Comparison of ENCODE assay signal across 11 mouse cellular contexts in genomic region chr2:25194006-25194405, GRCm38 (mm10). TPM values are rescaled to one million over a fixed set of nuclear protein-coding genes. Genes with fewer than 3 reads are reported as not detected.
A peak's percentile ranks its signal among the peaks of the same experiment; 100 is the strongest.
DNase-seq lines count a peak whose midpoint lies in the region; ATAC-seq and TF ChIP-seq lines count a peak whose summit lies in the region.
"Had no signal": no experiment of that assay in that cellular context is flagged by ENCODE, and none has a peak within 500 bp of the region (broad histone marks: within the 10 kb centered on the region; RNA-seq: fewer than 3 reads in every experiment).

No protein-coding gene starts in this region.

- H3K27me3 ChIP-seq in heart, embryonic 13.5 days (replicated peaks) = peaks cover 30% of the 10 kb centered on the region
- H3K27me3 ChIP-seq in heart, embryonic 11.5 days (ENCODE audit: control insufficient read depth, insufficient read depth, low read length) = peaks cover 21% of the 10 kb centered on the region
- H3K27me3 ChIP-seq in liver, embryonic 11.5 days (replicated peaks; ENCODE audit: control insufficient read depth, insufficient read depth, low read length) = no peaks in the 10 kb centered on the region; the same call in 1 of the 2 replicates
- H3K27me3 ChIP-seq in MEL (ENCODE audit: control insufficient read depth in 1 of 2, insufficient read depth in 2 of 2, low read length in 2 of 2) = no peaks in the 10 kb centered on the region
- no peaks in the 10 kb centered on the region for H3K27me3 ChIP-seq in liver, embryonic 16.5 days (ENCODE audit: control insufficient read depth, insufficient read depth, low read depth, low read length)

- DNase-seq in liver, embryonic 11.5 days (ENCODE audit: low spot score) = no peak
- no peak for DNase-seq in liver
- DNase-seq in MEL (ENCODE audit: low read depth, low spot score) = peak; percentile 64
- DNase-seq in cerebellum, postnatal 4 days (ENCODE audit: low spot score in 2 of 2) = no peak
- DNase-seq in cerebellum, adult 18-20 months = no peak

- no peaks in the 10 kb centered on the region for H3K9me3 ChIP-seq in heart, embryonic 13.5 days
- no peaks in the 10 kb centered on the region for H3K9me3 ChIP-seq in heart, embryonic 11.5 days (replicated peaks; ENCODE audit: control insufficient read depth, low read length)
- H3K9me3 ChIP-seq in liver, embryonic 11.5 days (ENCODE audit: control insufficient read depth, low read length) = no peaks in the 10 kb centered on the region
- H3K9me3 ChIP-seq in MEL (replicated peaks; ENCODE audit: insufficient read depth, low read length) = no peaks in the 10 kb centered on the region
- H3K9me3 ChIP-seq in liver, embryonic 16.5 days (replicated peaks; ENCODE audit: control insufficient read depth, low read length) = no peaks in the 10 kb centered on the region

- peaks cover 51% of the 10 kb centered on the region for H3K4me1 ChIP-seq in heart, embryonic 13.5 days
- peaks cover 32% of the 10 kb centered on the region for H3K4me1 ChIP-seq in heart, embryonic 11.5 days (ENCODE audit: control insufficient read depth, insufficient read depth, low read length)
- H3K4me1 ChIP-seq in liver, embryonic 11.5 days (replicated peaks; ENCODE audit: control insufficient read depth, insufficient read depth, low read length) = peaks cover 40% of the 10 kb centered on the region
- H3K4me1 ChIP-seq in MEL (ENCODE audit: control insufficient read depth in 1 of 2, insufficient read depth in 2 of 2, low read length in 2 of 2) = peaks cover 6 to 32% of the 10 kb centered on the region in 2 experiments
- H3K4me1 ChIP-seq in liver, embryonic 16.5 days (ENCODE audit: control insufficient read depth, low read depth, low read length) = peaks cover 40% of the 10 kb centered on the region

- TF ChIP-seq POLR2A in MEL (IDR thresholded peaks at IDR 0.05; ENCODE audit: control insufficient read depth in 1 of 2, insufficient read depth in 1 of 2, low read depth in 1 of 2, low read length in 2 of 2, poor library complexity in 1 of 2) = no peak

- no peak for TF ChIP-seq EP300 in MEL (IDR thresholded peaks at IDR 0.05; ENCODE audit: low read depth in 1 of 2, low read length in 2 of 2)

- TF ChIP-seq CTCF in MEL (IDR thresholded peaks at IDR 0.05 in 2 of 3, conservative IDR thresholded peaks at IDR 0.05 in 1 of 3; ENCODE audit: control insufficient read depth in 1 of 3, insufficient read depth in 1 of 3, low read depth in 2 of 3, low read length in 3 of 3, poor library complexity in 1 of 3, severe bottlenecking in 1 of 3) = no peak

- no peak for TF ChIP-seq RAD21 in MEL (IDR thresholded peaks at IDR 0.05; ENCODE audit: low read depth, low read length)

- WGBS in heart, embryonic 13.5 days = 62% methylated on average over 5 of the region's 5 CpGs
- 73% methylated on average over 5 of the region's 5 CpGs for WGBS in heart, embryonic 11.5 days (ENCODE audit: insufficient replicate concordance)
- whole genome bisulfite sequencing in liver, embryonic 11.5 days = 54% methylated on average over 5 of the region's 5 CpGs
- 27% methylated on average over 5 of the region's 5 CpGs for WGBS in liver, embryonic 16.5 days (ENCODE audit: insufficient replicate concordance)

- H3K27ac ChIP-seq in heart, embryonic 13.5 days (replicated peaks) = peak overlapping the region; percentile 44; the same call in 1 of the 2 replicates
- no peak overlapping the region for H3K27ac ChIP-seq in heart, embryonic 11.5 days (ENCODE audit: low read depth, low read length)
- peak overlapping the region; percentile 92 for H3K27ac ChIP-seq in liver, embryonic 11.5 days (ENCODE audit: low read depth, low read length)
- peak overlapping the region; percentile 96 for H3K27ac ChIP-seq in MEL (ENCODE audit: control insufficient read depth, low read depth, low read length)
- H3K27ac ChIP-seq in liver, embryonic 16.5 days (ENCODE audit: low read length) = peak overlapping the region; percentile 52

- H3K4me2 ChIP-seq in heart, embryonic 13.5 days = peak overlapping the region; percentile 70
- no peak overlapping the region for H3K4me2 ChIP-seq in heart, embryonic 11.5 days
- peak overlapping the region; percentile 84 for H3K4me2 ChIP-seq in liver, embryonic 11.5 days
- peak overlapping the region; percentile 71; the same call in 1 of the 2 replicates for H3K4me2 ChIP-seq in liver, embryonic 16.5 days (ENCODE audit: low read depth, low read length)

- H3K4me3 ChIP-seq in heart, embryonic 13.5 days = no peak overlapping the region
- no peak overlapping the region for H3K4me3 ChIP-seq in heart, embryonic 11.5 days (ENCODE audit: low read depth, low read length)
- peak overlapping the region; percentile 62 for H3K4me3 ChIP-seq in liver, embryonic 11.5 days (ENCODE audit: low read depth, low read length)
- peak overlapping the region; percentile 57 to 72 for H3K4me3 ChIP-seq in MEL (ENCODE audit: control insufficient read depth in 1 of 2, insufficient read depth in 1 of 2, low read depth in 2 of 2, low read length in 2 of 2)
- H3K4me3 ChIP-seq in liver, embryonic 16.5 days (ENCODE audit: low read depth, low read length) = 0 out of 2 replicates have a peak overlapping the region, but pooled peaks have one; percentile 5

- H3K79me2 ChIP-seq in MEL (ENCODE audit: control insufficient read depth, insufficient read depth, low read length, poor library complexity) = peaks cover 21% of the 10 kb centered on the region

- H3K36me3 ChIP-seq in heart, embryonic 13.5 days = peaks cover under 1% of the 10 kb centered on the region
- H3K36me3 ChIP-seq in heart, embryonic 11.5 days (ENCODE audit: control insufficient read depth, insufficient read depth, low read length) = no peaks in the 10 kb centered on the region; the same call in 1 of the 2 replicates
- H3K36me3 ChIP-seq in liver, embryonic 11.5 days (ENCODE audit: control insufficient read depth, insufficient read depth, low read length) = 0 out of 2 replicates have a peak, but pooled peaks cover 2% of the 10 kb centered on the region
- H3K36me3 ChIP-seq in MEL (ENCODE audit: control insufficient read depth in 1 of 2, insufficient read depth in 2 of 2, low read length in 2 of 2) = peaks cover 0 to 17% of the 10 kb centered on the region in 2 experiments; a peak in 2 of 4 replicates
- peaks cover 2% of the 10 kb centered on the region; the same call in 1 of the 2 replicates for H3K36me3 ChIP-seq in liver, embryonic 16.5 days (ENCODE audit: control insufficient read depth, insufficient read depth)

- no peak overlapping the region for H3K9ac ChIP-seq in heart, embryonic 13.5 days
- no peak overlapping the region for H3K9ac ChIP-seq in heart, embryonic 11.5 days (ENCODE audit: low read depth, low read length)
- peak overlapping the region; percentile 75 for H3K9ac ChIP-seq in liver, embryonic 11.5 days (ENCODE audit: low read depth, low read length)
- H3K9ac ChIP-seq in MEL (ENCODE audit: control insufficient read depth, low read depth, low read length, poor library complexity, severe bottlenecking) = peak overlapping the region; percentile 87
- H3K9ac ChIP-seq in liver, embryonic 16.5 days (ENCODE audit: low read depth, low read length) = no peak overlapping the region

- ATAC-seq in heart, embryonic 13.5 days (ENCODE audit: extremely low read depth, insufficient number of reproducible peaks, low FRiP score, low TSS enrichment) = no peak
- no peak for ATAC-seq in heart, embryonic 11.5 days (replicated peaks; ENCODE audit: insufficient number of reproducible peaks, low FRiP score, low TSS enrichment)
- no peak for ATAC-seq in liver, embryonic 11.5 days (replicated peaks; ENCODE audit: low FRiP score)
- no peak for ATAC-seq in liver, embryonic 16.5 days (ENCODE audit: low read depth)

RNA-seq across cellular contexts. Expression of gene Tor4a, which starts 2.7 kb away (rescaled TPM):
- polyA plus RNA-seq in heart, embryonic 13.5 days (2015; fragmentation: Nextera tagmentation; extraction: Ambion mirVana) = 6.4 and 6.9 TPM in 2 replicates
- 5.9 and 8.3 TPM in 2 replicates for polyA plus RNA-seq in heart, embryonic 11.5 days (2014; fragmentation: Nextera tagmentation; extraction: Ambion mirVana)
- polyA plus RNA-seq in liver, embryonic 11.5 days (2014; fragmentation: Nextera tagmentation; extraction: Ambion mirVana) = 12.1 and 13.1 TPM in 2 replicates
- total RNA-seq in MEL (2012; rRNA removed) = 7.6 and 9.1 TPM in 2 replicates
- polyA plus RNA-seq in MEL (2012; ENCODE audit: insufficient read depth in 1 of 2, insufficient read length in 2 of 2, low read depth in 1 of 2, low replicate concordance in 2 of 2, missing spikeins in 1 of 2) = 10 to 100 TPM in 1 of 2 experiments, not detected in 1; 13.7 TPM
- 6.5 and 6.6 TPM in 2 replicates for polyA plus RNA-seq in liver, embryonic 16.5 days (2015; fragmentation: Nextera tagmentation; extraction: Ambion mirVana)

RNA-seq across cellular contexts. Expression of gene Nrarp, which starts 13.4 kb away (rescaled TPM):
- polyA plus RNA-seq in heart, embryonic 13.5 days (2015; fragmentation: Nextera tagmentation; extraction: Ambion mirVana) = 7.7 and 8.2 TPM in 2 replicates
- polyA plus RNA-seq in heart, embryonic 11.5 days (2014; fragmentation: Nextera tagmentation; extraction: Ambion mirVana) = 4.5 and 4.8 TPM in 2 replicates
- 6.5 and 7.6 TPM in 2 replicates for polyA plus RNA-seq in liver, embryonic 11.5 days (2014; fragmentation: Nextera tagmentation; extraction: Ambion mirVana)
- 6.3 and 6.5 TPM in 2 replicates for total RNA-seq in MEL (2012; rRNA removed)
- polyA plus RNA-seq in MEL (2012; ENCODE audit: insufficient read depth in 1 of 2, insufficient read length in 2 of 2, low read depth in 1 of 2, low replicate concordance in 2 of 2, missing spikeins in 1 of 2) = 10 to 100 TPM in 1 of 2 experiments, not detected in 1; 12.3 TPM
- polyA plus RNA-seq in liver, embryonic 16.5 days (2015; fragmentation: Nextera tagmentation; extraction: Ambion mirVana) = 1.1 and 1.3 TPM in 2 replicates

RNA-seq across cellular contexts. Expression of gene Nelfb, which starts 17.3 kb away (rescaled TPM):
- polyA plus RNA-seq in heart, embryonic 13.5 days (2015; fragmentation: Nextera tagmentation; extraction: Ambion mirVana) = 68.8 and 72.8 TPM in 2 replicates
- polyA plus RNA-seq in heart, embryonic 11.5 days (2014; fragmentation: Nextera tagmentation; extraction: Ambion mirVana) = 62.9 and 69.0 TPM in 2 replicates
- polyA plus RNA-seq in liver, embryonic 11.5 days (2014; fragmentation: Nextera tagmentation; extraction: Ambion mirVana) = 85.3 and 86.3 TPM in 2 replicates
- total RNA-seq in MEL (2012; rRNA removed) = 62.9 and 63.1 TPM in 2 replicates
- 10 to 100 TPM in 1 of 2 experiments, not detected in 1; 83.5 TPM for polyA plus RNA-seq in MEL (2012; ENCODE audit: insufficient read depth in 1 of 2, insufficient read length in 2 of 2, low read depth in 1 of 2, low replicate concordance in 2 of 2, missing spikeins in 1 of 2)
- polyA plus RNA-seq in liver, embryonic 16.5 days (2015; fragmentation: Nextera tagmentation; extraction: Ambion mirVana) = 33.9 and 34.9 TPM in 2 replicates

RNA-seq across cellular contexts. Expression of gene Stpg3, which starts 20.4 kb away (rescaled TPM):
- polyA plus RNA-seq in heart, embryonic 13.5 days (2015; fragmentation: Nextera tagmentation; extraction: Ambion mirVana) = not detected in 2 replicates
- polyA plus RNA-seq in heart, embryonic 11.5 days (2014; fragmentation: Nextera tagmentation; extraction: Ambion mirVana) = not detected in 2 replicates
- polyA plus RNA-seq in liver, embryonic 11.5 days (2014; fragmentation: Nextera tagmentation; extraction: Ambion mirVana) = 0.29 TPM in 1 of 2 replicates, not detected in the other
- not detected in 2 replicates for total RNA-seq in MEL (2012; rRNA removed)
- polyA plus RNA-seq in MEL (2012; ENCODE audit: insufficient read depth in 1 of 2, insufficient read length in 2 of 2, low read depth in 1 of 2, low replicate concordance in 2 of 2, missing spikeins in 1 of 2) = under 1 TPM in 1 of 2 experiments, not detected in 1; 0.07 TPM
- not detected in 2 replicates for polyA plus RNA-seq in liver, embryonic 16.5 days (2015; fragmentation: Nextera tagmentation; extraction: Ambion mirVana)
- polyA plus RNA-seq: cerebellum, adult 2 months; embryonic facial prominence, embryonic 14.5 days had no signal

RNA-seq across cellular contexts. Expression of gene Fam166a, which starts 24.5 kb away (rescaled TPM):
- polyA plus RNA-seq in heart, embryonic 13.5 days (2015; fragmentation: Nextera tagmentation; extraction: Ambion mirVana) = not detected in 2 replicates
- 0.44 TPM in 1 of 2 replicates, not detected in the other for polyA plus RNA-seq in heart, embryonic 11.5 days (2014; fragmentation: Nextera tagmentation; extraction: Ambion mirVana)
- 0.45 TPM in 2 replicates for polyA plus RNA-seq in liver, embryonic 11.5 days (2014; fragmentation: Nextera tagmentation; extraction: Ambion mirVana)
- total RNA-seq in MEL (2012; rRNA removed) = 1.1 TPM in 1 of 2 replicates, not detected in the other
- 10 to 100 TPM in 1 of 2 experiments, not detected in 1; 15.6 TPM for polyA plus RNA-seq in MEL (2012; ENCODE audit: insufficient read depth in 1 of 2, insufficient read length in 2 of 2, low read depth in 1 of 2, low replicate concordance in 2 of 2, missing spikeins in 1 of 2)
- not detected in 2 replicates for polyA plus RNA-seq in liver, embryonic 16.5 days (2015; fragmentation: Nextera tagmentation; extraction: Ambion mirVana)
- total RNA-seq: megakaryocyte-erythroid progenitor cell, adult 5-6 weeks had no signal
- polyA plus RNA-seq: embryonic facial prominence, embryonic 14.5 days had no signal

Comparison
In these comparisons a context has a peak if more than half of its experiments do, and no peak if none do; other contexts are left out.
1. H3K9ac ChIP-seq: peak in liver, embryonic 11.5 days (single experiment) and MEL (single experiment); none in heart, embryonic 13.5 days (single experiment), heart, embryonic 11.5 days (single experiment) and liver, embryonic 16.5 days (single experiment).
2. H3K4me3 ChIP-seq: peak in liver, embryonic 11.5 days (single experiment), MEL (2 of 2) and liver, embryonic 16.5 days (single experiment); none in heart, embryonic 13.5 days (single experiment) and heart, embryonic 11.5 days (single experiment).